16 mouse cellular contexts compared by ENCODE assay signal in the genomic region with DNA sequence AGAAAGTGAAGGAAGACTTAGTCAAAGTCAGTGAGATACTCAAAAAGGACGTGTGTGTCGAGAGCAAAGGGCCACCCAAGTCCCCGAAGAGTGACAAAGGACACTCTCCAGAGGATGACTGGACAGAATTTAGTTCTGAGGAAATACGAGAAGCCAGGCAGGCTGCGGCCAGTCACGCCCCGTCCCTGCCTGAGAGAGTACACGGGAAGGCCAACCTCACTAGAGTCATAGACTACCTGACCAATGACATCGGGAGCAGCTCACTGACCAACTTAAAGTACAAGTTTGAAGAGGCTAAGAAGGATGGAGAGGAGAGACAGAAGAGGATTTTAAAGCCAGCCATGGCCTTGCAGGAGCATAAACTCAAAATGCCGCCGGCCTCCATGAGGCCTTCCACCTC.
"Had no signal": no experiment of that assay in that cellular context is flagged by ENCODE, and none has a peak within 500 bp of the region (broad histone marks: within the 10 kb centered on the region; RNA-seq: fewer than 3 reads in every experiment).

No protein-coding gene starts in this region.

- H3K4me2 ChIP-seq: neural tube, embryonic 13.5 days; neural tube, embryonic 15.5 days; stomach, embryonic 15.5 days had no signal

- H3K4me1 ChIP-seq: neural tube, embryonic 13.5 days; neural tube, embryonic 15.5 days; stomach, embryonic 15.5 days had no signal

- H3K9me3 ChIP-seq: stomach, embryonic 15.5 days had no signal

- H3K9ac ChIP-seq: neural tube, embryonic 13.5 days; neural tube, embryonic 15.5 days; stomach, embryonic 15.5 days had no signal

- H3K4me3 ChIP-seq: neural tube, embryonic 13.5 days; neural tube, embryonic 15.5 days; stomach, embryonic 15.5 days had no signal

- H3K27ac ChIP-seq: neural tube, embryonic 13.5 days; neural tube, embryonic 15.5 days; stomach, embryonic 15.5 days; stomach, postnatal 0 days had no signal

- DNase-seq: retina, postnatal 1 day; right cerebral cortex, adult 18-20 months; right cerebral cortex, postnatal 14 days; right cerebral cortex, postnatal 25 days; right cerebral cortex, postnatal 4 days; spleen, adult 18-20 months; thymus, adult 18-20 months; thymus, adult 2 months; thymus, postnatal 14 days; thymus, postnatal 25 days; thymus, postnatal 36 days; thymus, postnatal 4 days had no signal

- H3K27me3 ChIP-seq: neural tube, embryonic 13.5 days; neural tube, embryonic 15.5 days; stomach, embryonic 15.5 days had no signal
